In the genomic region with DNA sequence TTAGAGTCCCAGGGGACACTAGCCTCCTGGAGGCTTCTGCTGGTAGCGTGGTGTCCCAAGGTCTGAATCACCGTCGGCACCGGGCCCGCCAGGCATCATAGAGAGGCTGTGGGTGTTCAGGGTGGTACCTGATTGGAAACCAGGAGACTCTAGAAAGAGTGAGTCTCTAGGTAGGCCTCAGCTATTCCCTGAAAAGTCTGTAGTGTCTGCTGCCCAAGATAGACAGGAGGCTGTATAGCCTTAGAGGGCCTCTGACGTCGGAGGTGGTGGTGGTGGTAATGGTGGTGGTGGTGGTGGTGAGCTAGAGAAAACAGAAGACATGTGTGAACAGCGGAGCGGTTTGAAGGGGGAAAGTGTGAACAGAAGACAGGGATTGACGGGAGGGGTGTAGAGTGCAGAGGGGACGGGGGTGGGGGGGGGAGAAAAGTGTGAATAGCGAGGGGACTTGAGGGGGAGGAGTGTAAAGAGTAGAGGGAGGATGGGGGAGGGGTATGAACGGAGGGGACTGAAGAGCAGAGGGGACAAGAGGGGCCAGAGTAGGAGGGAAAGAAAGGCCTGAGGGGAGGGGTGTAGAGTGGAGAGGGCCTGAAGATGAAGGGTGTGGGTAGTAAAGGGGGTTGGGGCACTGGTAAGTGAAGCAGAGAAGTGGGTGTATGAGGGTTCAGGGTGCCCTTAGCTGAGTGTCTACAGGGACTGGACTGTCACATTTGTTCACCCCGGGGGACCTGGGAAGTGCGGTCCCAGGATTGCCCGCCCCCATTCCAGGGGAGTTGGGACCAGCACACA, we compare ENCODE assay signal across 8 mouse cellular contexts.
DNase-seq lines count a peak whose midpoint lies in the region; ATAC-seq lines count a peak whose summit lies in the region.

No protein-coding gene starts in this region.

- H3K36me3 ChIP-seq in kidney, embryonic 16.5 days (ENCODE audit: insufficient read depth, low read length): no peaks in the 10 kb centered on the region
- H3K36me3 ChIP-seq in embryonic facial prominence, embryonic 14.5 days (ENCODE audit: control insufficient read depth, insufficient read depth, low read length): no peaks in the 10 kb centered on the region
- no peaks in the 10 kb centered on the region for H3K36me3 ChIP-seq in hindbrain, embryonic 16.5 days (ENCODE audit: control insufficient read depth, insufficient read depth, low read length)
- no peaks in the 10 kb centered on the region for H3K36me3 ChIP-seq in neural tube, embryonic 12.5 days

- H3K4me2 ChIP-seq in kidney, embryonic 16.5 days (replicated peaks; ENCODE audit: low read depth, low read length): peak overlapping the region; percentile 91
- peak overlapping the region; percentile 93 for H3K4me2 ChIP-seq in embryonic facial prominence, embryonic 14.5 days (ENCODE audit: low read depth, low read length)
- H3K4me2 ChIP-seq in hindbrain, embryonic 16.5 days (ENCODE audit: low read length): peak overlapping the region; percentile 90
- peak overlapping the region; percentile 85 for H3K4me2 ChIP-seq in neural tube, embryonic 12.5 days (replicated peaks)

- peaks cover 16% of the 10 kb centered on the region for H3K4me1 ChIP-seq in kidney, embryonic 16.5 days (ENCODE audit: insufficient read depth, low read length)
- peaks cover 16% of the 10 kb centered on the region for H3K4me1 ChIP-seq in embryonic facial prominence, embryonic 14.5 days (ENCODE audit: control insufficient read depth, insufficient read depth, low read length)
- peaks cover 40% of the 10 kb centered on the region for H3K4me1 ChIP-seq in hindbrain, embryonic 16.5 days (ENCODE audit: control insufficient read depth, insufficient read depth, low read depth, low read length)
- peaks cover 38% of the 10 kb centered on the region for H3K4me1 ChIP-seq in neural tube, embryonic 12.5 days

- peaks cover 37% of the 10 kb centered on the region for H3K27me3 ChIP-seq in kidney, embryonic 16.5 days (ENCODE audit: insufficient read depth, low read length)
- H3K27me3 ChIP-seq in embryonic facial prominence, embryonic 14.5 days (replicated peaks; ENCODE audit: control insufficient read depth, insufficient read depth, low read length): peaks cover 44% of the 10 kb centered on the region
- no peaks in the 10 kb centered on the region for H3K27me3 ChIP-seq in hindbrain, embryonic 16.5 days (replicated peaks; ENCODE audit: control insufficient read depth, insufficient read depth, low read length)
- peaks cover 44% of the 10 kb centered on the region for H3K27me3 ChIP-seq in neural tube, embryonic 12.5 days (replicated peaks)

- 27% methylated on average over 16 of the region's 16 CpGs for WGBS in kidney, embryonic 16.5 days
- 26% methylated on average over 13 of the region's 16 CpGs for WGBS in embryonic facial prominence, embryonic 14.5 days
- 23% methylated on average over 16 of the region's 16 CpGs for WGBS in hindbrain, embryonic 16.5 days
- 18% methylated on average over 16 of the region's 16 CpGs for WGBS in neural tube, embryonic 12.5 days

- no peak for DNase-seq in kidney, postnatal 4 days
- no peak for DNase-seq in embryonic facial prominence, embryonic 14.5 days (ENCODE audit: low spot score)
- no peak for DNase-seq in adrenal gland, postnatal 4 days (ENCODE audit: low spot score in 2 of 2)
- DNase-seq in ovary, adult 18-20 months (ENCODE audit: low spot score): no peak

- H3K9ac ChIP-seq in kidney, embryonic 16.5 days (replicated peaks; ENCODE audit: low read length): no peak overlapping the region
- peak overlapping the region; percentile 59 for H3K9ac ChIP-seq in embryonic facial prominence, embryonic 14.5 days (ENCODE audit: low read depth, low read length)
- H3K9ac ChIP-seq in hindbrain, embryonic 16.5 days (ENCODE audit: low read depth, low read length): peak overlapping the region; percentile 73
- peak overlapping the region; percentile 50 for H3K9ac ChIP-seq in neural tube, embryonic 12.5 days

- no peak overlapping the region for H3K27ac ChIP-seq in kidney, embryonic 16.5 days (ENCODE audit: low read length)
- no peak overlapping the region for H3K27ac ChIP-seq in embryonic facial prominence, embryonic 14.5 days (replicated peaks; ENCODE audit: low read depth, low read length)
- H3K27ac ChIP-seq in hindbrain, embryonic 16.5 days (ENCODE audit: low read depth, low read length): peak overlapping the region; percentile 87
- H3K27ac ChIP-seq in neural tube, embryonic 12.5 days: peak overlapping the region; percentile 72; the same call in 1 of the 2 replicates

- H3K9me3 ChIP-seq in kidney, embryonic 16.5 days (ENCODE audit: low read length): no peaks in the 10 kb centered on the region
- no peaks in the 10 kb centered on the region for H3K9me3 ChIP-seq in embryonic facial prominence, embryonic 14.5 days (ENCODE audit: control insufficient read depth, low read length)
- no peaks in the 10 kb centered on the region for H3K9me3 ChIP-seq in hindbrain, embryonic 16.5 days (ENCODE audit: control insufficient read depth, low read length)
- no peaks in the 10 kb centered on the region for H3K9me3 ChIP-seq in neural tube, embryonic 12.5 days

- H3K4me3 ChIP-seq in kidney, embryonic 16.5 days (ENCODE audit: low read length): peak overlapping the region; percentile 53
- peak overlapping the region; percentile 50 for H3K4me3 ChIP-seq in embryonic facial prominence, embryonic 14.5 days (ENCODE audit: low read depth, low read length)
- H3K4me3 ChIP-seq in hindbrain, embryonic 16.5 days (ENCODE audit: low read length): peak overlapping the region; percentile 51
- H3K4me3 ChIP-seq in neural tube, embryonic 12.5 days: peak overlapping the region; percentile 42; the same call in 1 of the 2 replicates

- ATAC-seq in kidney, embryonic 16.5 days (ENCODE audit: low FRiP score, low TSS enrichment): peak; percentile 39; the same call in 1 of the 2 replicates
- no peak for ATAC-seq in embryonic facial prominence, embryonic 14.5 days (ENCODE audit: low read depth)
- no peak for ATAC-seq in hindbrain, embryonic 16.5 days
- no peak for ATAC-seq in neural tube, embryonic 12.5 days (ENCODE audit: low FRiP score, low read depth)
- ATAC-seq in inflammation-experienced regulatory T-cells, adult 6 months: no peak

Comparison
In these comparisons a context has a peak if more than half of its experiments do, and no peak if none do; other contexts are left out.
1. H3K27ac ChIP-seq: peak in hindbrain, embryonic 16.5 days (single experiment) and neural tube, embryonic 12.5 days (single experiment); none in kidney, embryonic 16.5 days (single experiment) and embryonic facial prominence, embryonic 14.5 days (single experiment).
2. Peak in every context shown above with its lines, with median percentiles within 50 percentile points of each other: H3K4me2 ChIP-seq and H3K4me3 ChIP-seq.